Mouse (Mus musculus): ENCODE measurements at regions not wholly inside any gene's neighbourhood (a gene's known extent, or its start where the extent isn't known, plus 50 kb on each side); places are given as distances from the start of the nearest gene placed in this dataset.

GRCm38 (mm10) chr7:72496933-72497631 lies 190.7 kb upstream of the Mctp2 start:
- no peak for TF ChIP-seq CTCF (IDR thresholded peaks at IDR 0.05)
- TF ChIP-seq EP300 (IDR thresholded peaks at IDR 0.05): no peak
